Mouse (Mus musculus): ENCODE data around the gene Pdpn. TPM values are rescaled to one million over a fixed set of nuclear protein-coding genes. Genes with fewer than 3 reads are reported as not detected.

Gene Pdpn
- total and polyA plus RNA-seq, 3 experiments, result not detected

DNA sequence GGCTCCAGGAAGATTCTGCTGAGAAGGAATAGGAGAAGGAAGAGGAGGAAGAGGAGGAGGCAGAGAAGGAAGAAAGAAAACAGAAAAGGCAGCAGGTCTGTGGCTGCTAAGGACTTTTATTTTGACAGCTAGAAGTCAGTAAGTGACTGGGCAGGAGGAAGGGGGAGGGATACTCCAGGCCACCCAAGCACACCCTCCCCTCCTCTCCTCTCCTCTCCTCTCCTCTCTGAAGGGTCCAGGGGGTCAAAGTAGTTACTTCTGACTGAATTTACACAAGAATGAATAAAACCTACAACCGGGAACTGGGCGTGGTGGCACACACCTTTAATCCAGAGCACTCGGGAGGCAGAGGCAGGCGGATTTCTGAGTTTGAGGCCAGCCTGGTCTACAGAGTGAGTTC is 12.3 kb downstream of the Pdpn start:
- Histone ChIP-seq H3K27me3 (replicated peaks) (peaks cover 7% of the 10 kb centered on the region), H3K4me3 (replicated peaks in 1 of 3; ENCODE audit: low read depth in 2 of 3, low read length in 2 of 3, poor library complexity in 1 of 3) (no peak overlapping the region), H3K27ac (ENCODE audit: insufficient read depth, low read depth) (no peak overlapping the region), H3K4me2 (ENCODE audit: insufficient read depth, low read depth, poor library complexity, severe bottlenecking) (no peak overlapping the region), H3K9ac (ENCODE audit: insufficient read depth, low read depth) (no peak overlapping the region), H3K36me3 (replicated peaks in 1 of 2; ENCODE audit: control insufficient read depth in 1 of 2, insufficient read depth in 1 of 2, low read length in 1 of 2) (no peaks in the 10 kb centered on the region), H3K9me3 (replicated peaks; ENCODE audit: low read length) (peaks cover 2% of the 10 kb centered on the region), H3K79me2 (replicated peaks; ENCODE audit: control insufficient read depth, extremely low read depth, insufficient read depth, poor library complexity, severe bottlenecking) (no peaks in the 10 kb centered on the region), H3K4me1 (ENCODE audit: control insufficient read depth in 1 of 2, insufficient read depth in 2 of 2) (peaks cover 0 to 10% of the 10 kb centered on the region in 2 experiments; a peak in 2 of 4 replicates)
- no peak for DNase-seq (ENCODE audit: extremely low read depth)
- dilution Hi-C loops (cut with MboI; ENCODE audit: extremely low pct_ligation_motif_present, extremely low pct_unique_long_range_greater_than_20kb, low sequenced_read_pairs) (no loop called here), in situ Hi-C loops (cut with MboI; ENCODE audit: low pct_ligation_motif_present, low pct_unique_long_range_greater_than_20kb, low sequenced_read_pairs) (no loop called here)
- TF ChIP-seq MXI1 (IDR thresholded peaks at IDR 0.05; ENCODE audit: low read depth, low read length) (no peak), POLR2A (IDR thresholded peaks at IDR 0.05; ENCODE audit: low read depth, low read length) (no peak), ZMIZ1 (IDR thresholded peaks at IDR 0.05; ENCODE audit: low read depth, low read length) (no peak), MAX (IDR thresholded peaks at IDR 0.05; ENCODE audit: low read length) (no peak), NRF1 (IDR thresholded peaks at IDR 0.05; ENCODE audit: low read depth, low read length) (no peak), SMC3 (IDR thresholded peaks at IDR 0.05; ENCODE audit: low read depth, low read length) (no peak), CHD1 (IDR thresholded peaks at IDR 0.05; ENCODE audit: low read depth, low read length) (no peak), KAT2A (IDR thresholded peaks at IDR 0.05; ENCODE audit: insufficient replicate concordance, low read length) (no peak), ZKSCAN1 (IDR thresholded peaks at IDR 0.05; ENCODE audit: borderline replicate concordance, low read depth, low read length) (no peak)

DNA sequence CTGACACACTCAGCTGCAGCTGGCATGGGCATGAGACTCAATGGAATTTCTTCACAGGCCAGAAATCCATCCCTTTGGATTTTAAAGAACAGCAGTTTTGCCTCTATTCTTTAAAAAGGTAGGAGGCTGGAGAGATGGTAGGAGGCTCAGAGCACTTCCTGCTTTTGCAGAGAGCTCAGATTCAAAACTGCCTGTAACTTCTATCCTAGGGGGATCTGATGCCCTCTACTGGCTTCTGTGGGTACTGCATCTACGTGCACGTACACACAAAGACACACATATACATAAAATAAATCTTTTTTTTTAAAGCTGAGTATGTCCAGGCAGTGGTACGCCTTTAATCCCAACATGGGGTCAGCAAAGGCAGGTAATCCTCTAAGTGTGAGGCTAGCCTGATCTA is 19.2 kb downstream of the Pdpn start:
- Histone ChIP-seq H3K9ac (ENCODE audit: insufficient read depth, low read depth) (no peak overlapping the region), H3K4me3 (replicated peaks in 1 of 3; ENCODE audit: low read depth in 2 of 3, low read length in 2 of 3, poor library complexity in 1 of 3) (no peak overlapping the region), H3K79me2 (replicated peaks; ENCODE audit: control insufficient read depth, extremely low read depth, insufficient read depth, poor library complexity, severe bottlenecking) (no peaks in the 10 kb centered on the region), H3K4me1 (ENCODE audit: control insufficient read depth in 1 of 2, insufficient read depth in 2 of 2) (no peaks in the 10 kb centered on the region), H3K27ac (ENCODE audit: insufficient read depth, low read depth) (no peak overlapping the region), H3K36me3 (replicated peaks in 1 of 2; ENCODE audit: control insufficient read depth in 1 of 2, insufficient read depth in 1 of 2, low read length in 1 of 2) (no peaks in the 10 kb centered on the region), H3K4me2 (ENCODE audit: insufficient read depth, low read depth, poor library complexity, severe bottlenecking) (no peak overlapping the region), H3K9me3 (replicated peaks; ENCODE audit: low read length) (peaks cover 14% of the 10 kb centered on the region), H3K27me3 (replicated peaks) (peaks cover 6% of the 10 kb centered on the region)
- DNase-seq (ENCODE audit: extremely low read depth), result peak; percentile 46
- dilution Hi-C loops (cut with MboI; ENCODE audit: extremely low pct_ligation_motif_present, extremely low pct_unique_long_range_greater_than_20kb, low sequenced_read_pairs), result no loop called here
- no peak for TF ChIP-seq ZC3H11A (IDR thresholded peaks at IDR 0.05; ENCODE audit: low read depth, low read length)
- TF ChIP-seq SMC3 (IDR thresholded peaks at IDR 0.05; ENCODE audit: low read depth, low read length), result peak; percentile 32
- TF ChIP-seq RCOR1 (conservative IDR thresholded peaks at IDR 0.05; ENCODE audit: low read depth, low read length), result no peak
- no peak for TF ChIP-seq MEF2A (IDR thresholded peaks at IDR 0.05; ENCODE audit: borderline replicate concordance, low read depth, low read length)
- TF ChIP-seq MAX (IDR thresholded peaks at IDR 0.05; ENCODE audit: low read length), result no peak
- no peak for TF ChIP-seq MXI1 (IDR thresholded peaks at IDR 0.05; ENCODE audit: low read depth, low read length)
- TF ChIP-seq TBP (conservative IDR thresholded peaks at IDR 0.05; ENCODE audit: low read depth, low read length), result no peak
- TF ChIP-seq NELFE (IDR thresholded peaks at IDR 0.05; ENCODE audit: low read depth, low read length), result no peak
- no peak for TF ChIP-seq ZNF384 (IDR thresholded peaks at IDR 0.05; ENCODE audit: low read depth, low read length)
- no peak for TF ChIP-seq PAX5 (IDR thresholded peaks at IDR 0.05; ENCODE audit: low read length)
- TF ChIP-seq CTCF (conservative IDR thresholded peaks at IDR 0.05 in 1 of 2, IDR thresholded peaks at IDR 0.05 in 1 of 2; ENCODE audit: low read depth in 2 of 2, low read length in 2 of 2), result peak; percentile 41 to 53; a peak in 3 of 4 replicates
- no peak for TF ChIP-seq CHD1 (IDR thresholded peaks at IDR 0.05; ENCODE audit: low read depth, low read length)
- no peak for TF ChIP-seq MAFK (IDR thresholded peaks at IDR 0.05; ENCODE audit: insufficient replicate concordance, low read length)
- no peak for TF ChIP-seq POLR2AphosphoS2 (IDR thresholded peaks at IDR 0.05; ENCODE audit: low read depth, low read length)
- TF ChIP-seq CHD2 (IDR thresholded peaks at IDR 0.05; ENCODE audit: low read length), result no peak
- TF ChIP-seq RAD21 (IDR thresholded peaks at IDR 0.05; ENCODE audit: low read depth, low read length), result peak; percentile 41
- in situ Hi-C loops (cut with MboI; ENCODE audit: low pct_ligation_motif_present, low pct_unique_long_range_greater_than_20kb, low sequenced_read_pairs), result no loop called here
